Mouse (Mus musculus) kidney, embryonic 16.5 days (tissue): ENCODE measurements around the gene Calml4. TPM values are rescaled to one million over a fixed set of nuclear protein-coding genes. Genes with fewer than 3 reads are reported as not detected.
A peak's percentile ranks its signal among the peaks of the same experiment; 100 is the strongest.

Experiments
- ATAC-seq: fragments of 200-750 bp; cut with Nextera tagmentation; 2 replicates; pipeline ENCODE4 v1.8.0; 2017; ENCODE audit warnings: moderate TSS enrichment; ENCODE audit not compliant: low FRiP score, low TSS enrichment
- H3K27ac ChIP-seq: fragments of 300-500 bp; sonication (generic); 2 replicates; pipeline ENCODE4 v1.5.1; 2014; ENCODE audit warnings: low read length
- H3K27me3 ChIP-seq: fragments of 300-500 bp; sonication (generic); 2 replicates; pipeline ENCODE4 v1.6.1; 2014; ENCODE audit warnings: low read length, control low read depth, mixed read lengths; ENCODE audit not compliant: insufficient read depth
- H3K36me3 ChIP-seq: fragments of 300-500 bp; sonication (generic); 2 replicates; pipeline ENCODE4 v1.6.1; 2014; ENCODE audit warnings: low read length, control low read depth, mixed read lengths; ENCODE audit not compliant: insufficient read depth
- H3K4me1 ChIP-seq: fragments of 300-500 bp; sonication (generic); 2 replicates; pipeline ENCODE4 v1.6.1; 2014; ENCODE audit warnings: low read length, control low read depth, mixed read lengths; ENCODE audit not compliant: insufficient read depth
- H3K4me2 ChIP-seq: fragments of 300-500 bp; sonication (generic); replicated peaks from 2 replicates; pipeline ENCODE4 v1.6.1; 2014; ENCODE audit warnings: low read depth, low read length
- H3K4me3 ChIP-seq: fragments of 300-500 bp; sonication (generic); 2 replicates; pipeline ENCODE4 v1.5.1; 2014; ENCODE audit warnings: mild to moderate bottlenecking, low read length
- H3K9ac ChIP-seq: fragments of 300-500 bp; sonication (generic); replicated peaks from 2 replicates; pipeline ENCODE4 v1.6.1; 2014; ENCODE audit warnings: low read length
- H3K9me3 ChIP-seq: fragments of 300-500 bp; sonication (generic); 2 replicates; pipeline ENCODE4 v1.6.1; 2016; ENCODE audit warnings: low read length, control low read depth
- whole genome bisulfite sequencing: fragments of 180-500 bp; shearing (Covaris S2); extraction: QIAGEN DNeasy Blood & Tissue Kit; methylation state at CpG from one replicate; pipeline ENCODE4 v1.1.7; 2014; 5-methylcytosine and 5-hydroxymethylcytosine counted together
- polyA plus RNA-seq: library from polyadenylated mRNA; unstranded; fragments of >200 nt; fragmentation: Nextera tagmentation; extraction: Ambion mirVana; gene quantifications from 2 replicates; pipeline ENCODE4 v1.2.1, GENCODE M21; 2015

Calml4 gene
- polyA plus RNA-seq, 1 experiment from 2014 or later, result 154 TPM

DNA sequence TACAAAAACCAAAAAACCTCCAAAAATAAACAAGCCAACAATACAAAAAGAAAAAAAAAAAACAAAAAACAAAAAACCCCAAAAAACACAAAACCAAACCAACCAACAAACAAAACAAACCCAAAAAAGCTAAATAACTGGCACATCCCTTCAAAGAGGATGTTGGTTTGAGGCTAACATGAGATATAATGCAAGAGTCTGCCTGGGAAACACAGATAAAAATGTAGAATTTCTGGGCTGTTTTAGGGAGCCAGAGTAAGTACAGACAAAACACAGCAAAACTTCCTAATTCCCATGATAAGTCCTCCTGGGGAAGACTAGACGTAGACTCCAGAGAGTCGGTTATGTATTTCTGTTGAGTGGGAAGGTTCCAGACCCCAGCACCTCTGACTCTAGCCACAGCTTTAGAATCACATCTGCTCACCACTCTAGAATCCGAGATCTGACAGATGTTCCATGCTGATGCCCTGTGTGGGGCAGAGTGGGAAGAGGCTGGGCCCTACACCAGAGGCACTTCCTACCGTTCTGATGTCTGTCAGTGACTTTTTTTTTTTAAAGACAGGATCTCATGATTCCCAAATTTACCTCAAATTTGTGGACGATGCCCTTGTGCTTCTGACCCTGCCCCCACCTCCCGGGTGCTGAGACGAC lies 19.2 kb downstream of the Calml4 start:
- peaks cover 5% of the 10 kb centered on the region for H3K36me3 ChIP-seq
- no peak overlapping the region for H3K4me2 ChIP-seq
- no peak for ATAC-seq
- WGBS, result 79% methylated on average over 7 of the region's 7 CpGs
- H3K9me3 ChIP-seq, result no peaks in the 10 kb centered on the region
- no peak overlapping the region for H3K27ac ChIP-seq
- no peak overlapping the region for H3K4me3 ChIP-seq
- no peak overlapping the region for H3K9ac ChIP-seq
- H3K4me1 ChIP-seq, result peaks cover 11% of the 10 kb centered on the region; the same call in 1 of the 2 replicates
- no peaks in the 10 kb centered on the region for H3K27me3 ChIP-seq

DNA sequence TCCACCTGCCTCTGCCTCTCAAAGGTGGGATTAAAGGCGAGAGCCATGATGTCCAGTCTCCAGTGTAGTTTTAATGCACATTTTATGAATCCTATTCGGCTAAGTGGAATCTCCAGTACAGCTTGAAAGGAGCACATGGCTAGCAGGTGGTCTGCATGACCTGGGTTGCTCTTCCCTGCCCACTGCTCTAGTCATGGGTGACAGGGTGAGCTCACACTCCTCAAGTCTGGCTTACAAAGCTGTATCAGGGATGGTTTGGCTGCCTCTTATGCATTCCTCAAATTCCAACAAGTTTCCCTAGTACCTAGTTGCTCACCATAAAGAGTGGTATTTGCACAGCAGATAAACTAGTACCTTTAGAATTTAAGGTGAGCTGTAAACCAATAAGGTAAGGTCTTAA lies 19.9 kb downstream of the Calml4 start:
- Histone ChIP-seq H3K4me1 (peaks cover 11% of the 10 kb centered on the region; the same call in 1 of the 2 replicates), H3K9me3 (no peaks in the 10 kb centered on the region), H3K27me3 (no peaks in the 10 kb centered on the region), H3K36me3 (peaks cover 9% of the 10 kb centered on the region), H3K27ac (no peak overlapping the region), H3K4me2 (no peak overlapping the region), H3K4me3 (no peak overlapping the region), H3K9ac (no peak overlapping the region)
- 82% methylated on average over 2 of the region's 2 CpGs for WGBS
- ATAC-seq, result no peak

DNA sequence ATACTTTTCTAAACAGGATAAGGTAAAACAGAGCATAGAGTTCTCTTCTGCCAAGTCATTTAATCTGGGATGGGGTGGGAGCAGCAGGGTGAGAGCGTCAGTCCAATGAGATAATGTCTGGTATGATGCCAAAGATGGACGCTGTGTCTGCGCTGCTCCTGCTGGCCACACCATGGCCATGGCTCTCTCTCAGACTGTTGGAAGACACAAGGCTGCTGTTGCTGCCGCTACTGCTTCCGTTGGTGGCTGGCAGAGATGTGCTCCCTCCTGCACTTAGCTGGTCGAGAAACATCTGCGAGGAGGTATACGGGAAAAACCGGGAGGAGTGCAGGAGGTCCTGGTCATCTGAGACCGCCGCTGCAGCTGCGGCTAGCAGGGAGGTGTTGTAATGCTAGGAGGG lies 24.0 kb downstream of the Calml4 start:
- no peak overlapping the region for H3K4me2 ChIP-seq
- 0 out of 2 replicates have a peak, but pooled peaks have one; percentile 35 for ATAC-seq
- 51% methylated on average over 12 of the region's 12 CpGs for WGBS
- H3K36me3 ChIP-seq, result peaks cover 30% of the 10 kb centered on the region
- no peaks in the 10 kb centered on the region for H3K27me3 ChIP-seq
- no peak overlapping the region for H3K9ac ChIP-seq
- H3K4me3 ChIP-seq, result no peak overlapping the region
- no peak overlapping the region for H3K27ac ChIP-seq
- peaks cover 7% of the 10 kb centered on the region; the same call in 1 of the 2 replicates for H3K4me1 ChIP-seq
- H3K9me3 ChIP-seq, result no peaks in the 10 kb centered on the region

DNA sequence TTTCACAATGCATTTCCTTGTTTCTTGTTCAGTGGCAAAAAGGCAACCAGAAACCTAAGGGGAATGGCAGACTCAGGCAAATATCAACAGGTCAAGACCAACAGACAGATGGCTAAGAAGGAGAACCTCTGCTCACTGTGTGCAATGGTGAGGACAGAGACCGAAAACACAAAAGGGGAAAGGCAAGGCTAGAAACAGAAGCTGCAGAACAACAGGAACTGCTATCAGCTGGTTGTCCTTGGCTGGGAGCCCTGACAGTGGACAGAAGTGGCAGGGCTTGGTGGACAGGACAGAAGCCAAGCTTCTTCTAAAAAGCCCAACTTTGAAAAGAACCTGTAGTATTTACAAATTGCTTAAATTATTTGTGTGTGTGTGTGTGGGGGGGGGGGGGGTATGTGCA lies 36.6 kb downstream of the Calml4 start:
- Histone ChIP-seq H3K27ac (no peak overlapping the region), H3K9me3 (no peaks in the 10 kb centered on the region), H3K4me3 (no peak overlapping the region), H3K36me3 (peaks cover 32% of the 10 kb centered on the region), H3K4me2 (no peak overlapping the region), H3K4me1 (no peaks in the 10 kb centered on the region), H3K27me3 (no peaks in the 10 kb centered on the region), H3K9ac (no peak overlapping the region)
- ATAC-seq, result no peak
- 88% methylated on average over 1 of the region's 1 CpGs for WGBS

DNA sequence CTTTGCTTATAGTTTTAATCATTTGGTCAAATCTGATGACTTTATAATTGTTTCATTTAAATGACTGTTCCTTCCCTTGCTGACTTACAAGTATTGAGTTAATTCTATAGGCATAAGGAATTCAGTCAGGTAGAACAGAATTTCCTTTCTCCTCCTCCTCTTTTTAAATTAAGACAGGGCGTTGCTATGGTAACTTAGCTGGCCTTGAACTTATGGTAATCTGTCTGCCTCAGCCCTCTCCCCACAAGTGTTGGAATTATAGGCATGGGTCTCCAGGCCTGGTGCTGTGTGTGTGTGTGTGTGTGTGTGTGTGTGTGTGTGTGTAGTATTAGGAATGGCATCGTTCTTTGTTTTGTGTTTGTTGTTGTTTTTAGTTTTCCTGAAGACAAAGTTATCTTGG lies 43.9 kb downstream of the Calml4 start:
- 61% methylated on average over 2 of the region's 2 CpGs for WGBS
- Histone ChIP-seq H3K4me2 (no peak overlapping the region), H3K27ac (no peak overlapping the region), H3K27me3 (no peaks in the 10 kb centered on the region), H3K9me3 (no peaks in the 10 kb centered on the region; the same call in 1 of the 2 replicates), H3K4me1 (no peaks in the 10 kb centered on the region), H3K9ac (no peak overlapping the region), H3K36me3 (peaks cover 16% of the 10 kb centered on the region), H3K4me3 (no peak overlapping the region)
- ATAC-seq, result no peak

DNA sequence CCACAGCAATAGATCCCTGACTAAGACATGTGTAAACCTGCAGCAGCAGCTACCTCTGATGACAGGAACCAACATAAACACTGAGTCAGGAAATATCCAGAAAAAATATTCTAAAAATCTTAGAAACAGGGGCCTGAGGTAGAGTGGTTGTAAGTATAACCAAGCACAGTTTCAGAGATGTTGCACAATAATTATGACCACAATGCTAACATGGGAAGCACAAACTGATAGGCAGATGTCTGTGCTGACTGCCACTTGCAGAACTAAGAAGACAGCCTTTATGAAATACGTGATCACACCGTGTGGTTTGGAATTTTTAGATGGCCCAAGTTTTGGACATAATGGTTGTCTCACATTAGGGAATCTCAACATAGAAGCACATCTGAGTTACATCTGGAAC lies 46.0 kb downstream of the Calml4 start:
- H3K4me1 ChIP-seq, result no peaks in the 10 kb centered on the region
- 94% methylated on average over 2 of the region's 2 CpGs for WGBS
- H3K36me3 ChIP-seq, result peaks cover 16% of the 10 kb centered on the region
- no peak overlapping the region for H3K9ac ChIP-seq
- H3K4me2 ChIP-seq, result no peak overlapping the region
- H3K4me3 ChIP-seq, result no peak overlapping the region
- no peak for ATAC-seq
- H3K27me3 ChIP-seq, result no peaks in the 10 kb centered on the region
- H3K27ac ChIP-seq, result no peak overlapping the region
- no peaks in the 10 kb centered on the region; the same call in 1 of the 2 replicates for H3K9me3 ChIP-seq

DNA sequence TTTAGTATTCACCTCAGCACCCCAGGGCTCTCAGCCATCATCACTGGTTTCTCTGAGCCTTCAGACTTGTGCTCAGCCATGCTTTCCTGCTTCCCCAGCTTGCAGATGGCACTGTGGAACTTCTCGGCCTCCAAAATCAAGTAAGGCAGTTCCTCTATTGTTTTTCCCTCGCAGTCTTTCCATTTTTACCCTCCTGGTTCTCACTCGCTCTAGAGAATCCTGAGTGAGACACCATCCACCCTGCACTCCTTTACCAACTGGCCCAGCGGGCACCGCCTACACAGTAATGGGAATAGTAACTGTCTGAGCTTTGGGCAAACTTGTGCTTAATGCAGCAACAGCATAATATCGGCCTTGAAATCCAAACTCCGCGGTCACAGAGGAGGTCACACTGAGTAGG lies 47.2 kb downstream of the Calml4 start:
- Histone ChIP-seq H3K27me3 (no peaks in the 10 kb centered on the region), H3K36me3 (peaks cover 24% of the 10 kb centered on the region), H3K9ac (no peak overlapping the region), H3K4me2 (no peak overlapping the region), H3K27ac (no peak overlapping the region), H3K9me3 (no peaks in the 10 kb centered on the region; the same call in 1 of the 2 replicates), H3K4me3 (no peak overlapping the region), H3K4me1 (no peaks in the 10 kb centered on the region)
- WGBS, result 94% methylated on average over 8 of the region's 8 CpGs
- no peak for ATAC-seq

DNA sequence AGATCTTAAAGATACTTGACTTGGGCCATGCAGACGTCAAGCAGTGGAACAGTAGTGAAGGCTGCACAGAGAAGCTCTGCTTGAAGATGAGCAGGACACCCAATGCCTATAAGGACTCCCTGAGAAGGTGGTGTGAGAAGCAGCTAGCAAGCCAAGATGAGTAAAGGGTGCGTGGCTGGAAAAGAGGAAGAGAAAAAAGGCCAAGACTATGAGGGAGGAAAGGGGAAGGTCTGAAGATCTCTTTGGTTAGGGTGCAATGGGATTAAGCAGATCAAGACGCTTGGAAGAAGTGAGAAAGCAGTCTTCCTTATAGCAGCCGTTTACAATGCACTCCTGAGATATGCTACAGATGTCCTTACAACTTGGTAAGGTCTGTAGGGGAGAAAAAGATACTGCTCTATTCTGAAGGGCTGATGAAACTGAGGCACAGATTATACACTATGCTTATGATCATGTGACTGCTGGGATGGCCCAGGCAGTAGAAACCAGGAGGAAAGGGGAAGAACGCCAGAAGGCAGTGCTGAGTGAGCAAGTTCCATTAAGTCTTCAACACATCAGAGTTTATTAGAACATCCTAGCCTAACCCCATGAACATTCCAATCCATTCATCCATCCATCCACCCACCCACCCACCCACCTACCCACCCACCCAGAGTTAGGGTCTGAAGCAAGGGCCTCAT lies 55.6 kb downstream of the Calml4 start:
- H3K4me3 ChIP-seq, result no peak overlapping the region
- no peaks in the 10 kb centered on the region for H3K4me1 ChIP-seq
- H3K27ac ChIP-seq, result no peak overlapping the region
- 85% methylated on average over 5 of the region's 5 CpGs for WGBS
- peaks cover 9% of the 10 kb centered on the region; the same call in 1 of the 2 replicates for H3K9me3 ChIP-seq
- no peaks in the 10 kb centered on the region for H3K27me3 ChIP-seq
- peaks cover 36% of the 10 kb centered on the region for H3K36me3 ChIP-seq
- no peak for ATAC-seq
- no peak overlapping the region for H3K9ac ChIP-seq
- H3K4me2 ChIP-seq, result no peak overlapping the region

DNA sequence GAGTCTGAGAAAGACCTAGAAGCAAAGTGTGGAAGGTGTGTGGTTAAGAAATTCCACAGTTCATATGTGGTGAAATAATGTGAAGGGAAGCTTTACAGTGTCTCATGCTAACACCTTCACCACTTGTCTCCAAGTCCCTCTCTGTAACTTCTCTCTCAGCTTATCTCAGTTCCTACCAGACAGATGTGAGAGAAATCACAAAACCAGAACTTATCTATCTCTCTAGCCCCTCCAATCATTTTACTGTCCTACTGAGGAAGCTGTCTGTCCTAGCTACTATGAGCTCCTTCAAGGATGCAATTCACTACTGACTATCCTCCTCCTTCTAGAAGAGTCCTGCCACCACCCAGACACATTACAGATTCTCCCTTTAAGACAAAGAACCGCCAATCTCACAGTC lies 59.2 kb downstream of the Calml4 start:
- no peak overlapping the region for H3K4me2 ChIP-seq
- H3K4me1 ChIP-seq, result no peaks in the 10 kb centered on the region
- peaks cover 9% of the 10 kb centered on the region; the same call in 1 of the 2 replicates for H3K9me3 ChIP-seq
- no peak overlapping the region for H3K4me3 ChIP-seq
- no peak for ATAC-seq
- H3K27me3 ChIP-seq, result no peaks in the 10 kb centered on the region
- H3K9ac ChIP-seq, result no peak overlapping the region
- H3K27ac ChIP-seq, result no peak overlapping the region
- 97% methylated on average over 1 of the region's 1 CpGs for WGBS
- peaks cover 26% of the 10 kb centered on the region for H3K36me3 ChIP-seq

DNA sequence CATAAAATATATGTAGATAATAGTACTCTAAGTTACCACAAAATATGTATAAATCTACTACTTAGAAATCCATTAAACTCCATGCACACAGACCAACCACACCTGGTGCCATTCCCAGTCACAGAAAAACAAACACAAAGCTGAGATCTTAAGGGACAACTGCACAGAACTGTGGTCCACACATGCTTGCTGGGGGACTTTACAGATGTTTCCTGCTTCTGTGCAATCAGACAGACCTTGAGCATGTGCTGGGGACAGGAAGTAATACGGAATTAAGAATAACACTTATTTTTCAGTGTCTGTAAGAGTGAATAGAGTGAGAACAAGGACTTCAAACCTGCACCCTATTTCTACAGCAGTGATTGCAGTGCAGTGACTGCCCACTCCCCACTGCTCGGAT lies 63.0 kb downstream of the Calml4 start:
- no peak overlapping the region for H3K9ac ChIP-seq
- H3K27ac ChIP-seq, result no peak overlapping the region
- no peak overlapping the region for H3K4me3 ChIP-seq
- no peak for ATAC-seq
- H3K36me3 ChIP-seq, result peaks cover 19% of the 10 kb centered on the region
- H3K4me1 ChIP-seq, result no peaks in the 10 kb centered on the region
- no peak overlapping the region for H3K4me2 ChIP-seq
- no peaks in the 10 kb centered on the region for H3K27me3 ChIP-seq
- H3K9me3 ChIP-seq, result peaks cover 2% of the 10 kb centered on the region; the same call in 1 of the 2 replicates
- 70% methylated on average over 2 of the region's 2 CpGs for WGBS
